Mouse (Mus musculus) spleen, adult 18-20 months (tissue): ENCODE data around the gene Sprr2a2.
"Not testable (repeated sequence)": the region's sequence is repeated elsewhere in the genome, so short reads cannot be mapped to it uniquely, and the experiment has no call there.

Source experiments
- DNase-seq, 2 experiments: peaks; one replicate each; pipeline ENCODE4 v3.0.0; 2022; ENCODE audit warnings: mixed read lengths in 2 of 2

Gene Sprr2a2

GRCm38 (mm10) chr3:92215569-92215968 lies at the start of gene Sprr2a2, which contains the start of gene Sprr2a1:
Sprr2a2 (plus strand) TSS chr3:92215920.
Sprr2a1 (plus strand) TSS chr3:92215799.
- DNase-seq, result not testable (repeated sequence)

DNA sequence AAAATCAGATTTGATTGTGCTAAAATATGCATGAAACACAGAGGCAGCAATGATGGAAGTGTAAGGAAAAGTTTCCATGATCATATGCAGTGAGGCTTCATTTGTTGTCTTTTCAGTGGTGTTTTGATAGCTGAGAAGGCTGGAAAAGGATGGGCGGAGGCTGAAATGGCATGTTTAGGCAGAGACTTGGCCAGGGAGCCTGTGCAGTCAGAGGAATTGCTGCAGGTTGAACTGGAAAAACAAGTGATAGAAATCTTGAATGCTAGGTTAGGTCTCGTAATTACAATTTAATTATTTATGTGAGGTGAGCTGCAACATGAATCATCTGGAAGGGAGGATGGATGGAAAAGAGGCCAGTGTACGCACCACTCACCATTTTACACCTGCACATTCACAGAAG lies 45.9 kb upstream of the Sprr2a2 start:
- no peak for DNase-seq

- DNase-seq, result no peak
Measured at GRCm38 (mm10) chr3:92176880-92177279, 38.8 kb upstream of the Sprr2a2 start.

DNA sequence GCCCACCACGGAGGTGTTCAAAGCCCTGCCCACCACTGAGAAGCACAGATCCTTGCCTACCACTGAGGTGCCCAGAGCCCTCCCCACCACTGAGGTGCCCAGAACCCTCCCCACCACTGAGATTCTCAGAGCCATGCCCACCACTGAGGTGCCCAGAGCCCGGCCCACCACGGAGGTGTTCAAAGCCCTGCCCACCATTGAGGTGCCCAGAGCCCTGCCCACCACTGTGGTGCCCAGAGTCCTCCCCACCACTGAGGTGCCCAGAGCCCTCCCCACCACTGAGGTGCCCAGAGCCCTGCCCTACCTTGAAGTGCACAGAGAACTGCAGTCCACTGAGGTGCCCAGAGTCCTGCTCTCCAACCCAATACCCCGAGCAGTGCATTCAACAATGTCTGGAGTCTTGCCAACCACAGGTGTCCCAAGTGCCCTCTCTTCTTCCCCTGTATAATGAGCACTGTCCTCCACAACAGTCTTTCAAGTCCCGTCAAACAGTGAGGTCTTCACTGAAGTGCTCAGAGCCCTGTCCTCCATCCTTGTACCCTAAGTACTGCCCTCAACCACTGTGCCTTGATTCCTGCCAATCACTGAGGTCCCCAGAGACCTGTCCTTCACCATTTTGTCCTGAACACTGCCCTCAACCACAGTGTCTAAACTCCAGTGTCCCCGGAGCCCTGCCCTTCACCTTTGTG lies 20.1 kb upstream of the Sprr2a2 start:
- no peak for DNase-seq

DNA sequence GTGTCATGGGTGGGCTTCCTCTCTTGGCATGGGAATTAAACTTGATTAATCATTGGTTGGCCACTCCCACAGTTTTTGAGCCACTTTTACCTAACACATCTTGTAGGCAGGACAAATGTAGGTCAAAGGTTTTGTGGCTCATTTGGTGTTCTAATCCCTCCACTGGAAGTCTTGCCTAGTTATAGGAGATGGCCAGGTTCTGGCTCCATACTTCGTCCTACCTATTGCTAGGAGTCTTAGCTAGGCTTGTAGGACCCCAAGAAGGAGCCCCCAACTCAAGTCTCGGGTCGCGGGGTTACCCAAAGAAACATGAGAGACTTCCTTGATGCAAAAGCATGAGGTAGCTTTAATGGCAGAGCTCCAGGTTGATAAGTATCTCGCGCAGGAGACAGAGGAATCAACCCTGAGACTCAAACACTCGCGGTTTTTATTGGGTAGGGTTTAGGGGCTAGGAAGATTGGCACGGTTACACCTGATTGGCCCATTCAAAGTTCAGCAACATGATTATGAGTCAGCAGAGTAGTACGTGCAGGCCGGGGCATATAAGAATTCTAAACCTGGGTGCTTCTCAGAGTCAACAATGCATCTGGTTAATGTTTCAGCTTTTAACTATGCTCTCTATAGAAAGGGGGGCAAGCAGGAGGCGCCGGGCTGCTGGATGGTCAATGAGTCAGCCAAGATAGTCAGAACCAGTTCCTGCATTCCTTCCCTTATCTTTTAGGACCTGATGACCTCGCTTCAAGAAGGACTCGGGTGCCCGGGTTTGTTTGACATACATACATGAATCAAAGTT lies 4.4 kb upstream of the Sprr2a2 start:
- not testable (repeated sequence) for DNase-seq

DNA sequence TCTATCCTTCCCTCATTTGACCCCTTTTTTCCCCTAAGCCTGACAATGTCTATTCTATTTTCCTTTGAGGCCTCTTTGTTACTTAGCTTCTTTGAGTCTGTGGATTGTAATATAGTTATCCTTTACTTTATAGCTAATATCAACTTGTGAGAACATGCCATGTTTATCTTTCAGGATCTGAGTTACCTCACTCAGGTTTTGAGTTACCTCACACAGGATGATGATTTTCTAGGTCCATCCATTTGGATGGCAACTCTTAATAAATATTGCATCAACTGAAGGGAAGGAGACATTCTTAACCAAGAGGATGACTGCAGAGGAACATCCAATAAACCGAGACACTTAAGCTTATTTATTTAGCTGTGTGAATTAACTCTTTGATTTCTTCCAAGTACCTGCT lies 3.7 kb upstream of the Sprr2a2 start:
- not testable (repeated sequence) for DNase-seq

DNA sequence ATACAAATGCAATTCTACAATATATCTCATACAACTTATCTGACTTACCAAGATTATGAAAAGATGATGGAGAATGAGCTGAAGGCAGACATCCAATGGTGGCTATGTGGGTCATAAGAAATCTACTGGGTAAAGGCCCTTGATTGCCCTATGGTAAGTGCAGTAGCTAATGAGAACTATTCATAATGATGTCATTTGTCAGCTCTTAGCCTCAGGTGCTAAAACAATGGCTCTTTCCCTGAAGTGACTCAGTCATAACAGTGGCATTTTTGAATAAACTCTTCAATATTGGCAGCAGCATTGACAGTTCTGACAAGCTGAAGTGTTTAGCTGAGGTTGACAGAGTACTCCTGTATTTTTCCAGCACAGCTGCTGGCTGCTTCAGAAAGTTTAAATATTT lies 2.1 kb upstream of the Sprr2a2 start:
- not testable (repeated sequence) for DNase-seq

- not testable (repeated sequence) for DNase-seq
Measured at GRCm38 (mm10) chr3:92219031-92219430, 3.3 kb downstream of the Sprr2a2 start.

GRCm38 (mm10) chr3:92223708-92224107 lies 8.0 kb downstream of the Sprr2a2 start:
- DNase-seq, result not testable (repeated sequence)

GRCm38 (mm10) chr3:92227410-92227809 lies 11.7 kb downstream of the Sprr2a2 start:
- DNase-seq, result not testable (repeated sequence)

DNA sequence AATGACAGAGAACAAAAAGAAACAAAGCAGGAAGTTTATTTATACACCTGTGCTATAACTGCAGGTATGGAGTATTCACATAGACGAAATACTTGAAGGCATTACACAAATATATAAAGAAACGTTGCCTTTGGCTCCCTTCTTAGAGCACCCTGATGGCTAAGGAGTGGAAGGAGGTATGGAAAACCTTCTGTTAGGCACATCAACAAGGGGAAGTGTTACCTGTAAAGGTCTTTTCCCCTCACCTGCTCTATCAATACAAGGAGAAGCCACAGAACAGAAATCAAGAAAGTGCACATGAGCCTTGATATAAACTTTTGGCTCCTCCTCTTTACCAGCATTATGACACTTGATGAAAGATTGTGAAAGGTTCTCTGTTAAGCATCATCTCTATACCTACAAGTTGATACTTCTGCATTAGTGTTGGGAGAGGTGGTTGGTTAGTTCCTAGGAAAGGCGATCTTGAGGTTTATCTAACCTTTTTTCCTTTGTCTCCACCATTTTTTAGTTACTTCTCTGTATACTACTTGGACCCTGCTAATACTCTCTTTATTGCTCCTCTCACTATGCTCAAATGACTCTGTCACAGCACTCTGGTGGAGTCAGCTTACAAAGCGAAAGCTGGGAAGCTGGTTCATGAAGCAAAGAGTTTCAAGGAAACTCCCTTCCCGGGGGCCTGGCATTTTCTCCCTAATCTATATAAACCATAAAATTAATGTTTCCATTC lies 20.9 kb downstream of the Sprr2a2 start:
- DNase-seq, result not testable (repeated sequence)

- DNase-seq, result not testable (repeated sequence)
Measured at GRCm38 (mm10) chr3:92238736-92239135, 23.0 kb downstream of the Sprr2a2 start.

DNA sequence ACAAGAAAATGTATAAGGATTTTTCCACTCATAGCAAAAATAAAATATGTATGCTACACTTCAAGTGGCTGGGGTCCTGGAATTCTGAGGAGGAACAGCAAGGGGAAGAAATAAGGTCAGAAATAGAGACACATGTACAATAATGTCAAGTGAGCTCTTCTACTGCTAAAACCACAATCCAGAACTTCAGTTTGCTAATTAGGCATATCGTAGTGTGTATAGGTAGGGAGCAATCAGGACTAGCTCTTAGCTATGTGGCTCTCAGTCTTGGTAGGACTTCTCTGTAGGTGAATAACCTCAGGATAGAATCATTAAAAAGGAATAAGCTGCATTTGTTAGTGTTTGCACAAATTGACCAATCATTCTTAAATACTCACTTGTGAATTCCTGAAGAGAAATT lies 23.5 kb downstream of the Sprr2a2 start:
- DNase-seq, result not testable (repeated sequence)

DNA sequence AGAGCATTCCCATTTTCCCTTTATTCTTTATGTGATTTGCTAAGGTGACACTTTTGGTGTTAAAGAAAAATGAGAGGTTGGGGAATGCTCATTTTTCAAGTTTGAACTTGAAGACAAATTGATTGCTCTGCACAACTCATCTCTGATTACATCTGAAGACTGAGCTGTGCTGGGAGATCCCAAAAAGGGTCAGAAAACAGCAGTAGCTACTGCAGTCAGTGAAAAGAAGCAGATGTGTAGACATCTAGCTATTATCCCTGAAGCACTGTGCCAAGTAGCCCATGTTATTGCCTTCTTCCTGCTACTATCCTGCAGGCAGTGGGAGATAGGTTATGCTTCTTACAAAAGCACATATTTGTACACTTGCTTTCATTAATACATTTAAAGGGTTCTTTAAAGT lies 29.1 kb downstream of the Sprr2a2 start:
- not testable (repeated sequence) for DNase-seq

DNA sequence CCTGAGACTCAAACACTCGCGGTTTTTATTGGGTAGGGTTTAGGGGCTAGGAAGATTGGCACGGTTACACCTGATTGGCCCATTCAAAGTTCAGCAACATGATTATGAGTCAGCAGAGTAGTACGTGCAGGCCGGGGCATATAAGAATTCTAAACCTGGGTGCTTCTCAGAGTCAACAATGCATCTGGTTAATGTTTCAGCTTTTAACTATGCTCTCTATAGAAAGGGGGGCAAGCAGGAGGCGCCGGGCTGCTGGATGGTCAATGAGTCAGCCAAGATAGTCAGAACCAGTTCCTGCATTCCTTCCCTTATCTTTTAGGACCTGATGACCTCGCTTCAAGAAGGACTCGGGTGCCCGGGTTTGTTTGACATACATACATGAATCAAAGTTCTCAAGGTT lies 30.5 kb downstream of the Sprr2a2 start:
- DNase-seq, result not testable (repeated sequence)

GRCm38 (mm10) chr3:92248494-92248893 lies 32.8 kb downstream of the Sprr2a2 start:
- not testable (repeated sequence) for DNase-seq

- not testable (repeated sequence) for DNase-seq
Measured at GRCm38 (mm10) chr3:92250450-92250849, 34.7 kb downstream of the Sprr2a2 start.

DNA sequence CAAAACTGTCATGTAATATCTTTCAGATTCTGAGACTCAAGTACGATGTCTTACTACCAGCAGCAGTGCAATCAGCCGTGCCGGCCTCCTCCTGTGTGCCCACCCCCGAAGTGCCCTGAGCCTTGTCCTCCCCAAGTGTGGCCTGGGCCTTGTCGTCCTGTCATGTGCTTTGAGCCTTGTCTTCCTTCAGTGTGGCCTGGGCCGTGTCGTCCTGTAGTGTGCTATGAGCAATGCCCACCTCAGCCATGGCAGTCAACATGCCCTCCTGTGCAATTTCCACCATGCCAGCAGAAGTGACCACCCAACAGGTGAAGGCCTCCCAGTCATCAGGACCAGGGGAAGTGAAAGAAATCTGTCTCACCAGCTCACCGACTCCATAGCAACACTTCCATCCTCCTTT lies 38.1 kb downstream of the Sprr2a2 start:
- DNase-seq, result not testable (repeated sequence)

DNA sequence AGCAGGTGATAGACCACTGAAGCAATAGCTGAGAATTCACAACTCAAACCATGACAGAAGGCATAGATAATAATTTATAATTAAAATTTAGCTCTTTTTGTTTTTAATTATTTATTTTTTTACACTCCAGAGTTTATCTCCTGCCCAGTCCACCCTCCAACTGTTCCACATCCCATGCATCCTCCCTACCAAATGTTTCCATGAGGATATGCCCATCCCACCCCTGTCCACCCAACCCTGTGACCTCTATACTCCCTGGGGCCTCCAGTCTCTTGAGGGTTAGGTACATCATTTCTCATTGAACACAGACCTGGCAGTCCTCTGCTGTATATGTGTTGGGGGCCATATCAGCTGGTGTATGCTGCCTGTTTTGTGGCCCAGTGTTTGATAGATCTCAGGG lies 42.8 kb downstream of the Sprr2a2 start:
- not testable (repeated sequence) for DNase-seq

DNA sequence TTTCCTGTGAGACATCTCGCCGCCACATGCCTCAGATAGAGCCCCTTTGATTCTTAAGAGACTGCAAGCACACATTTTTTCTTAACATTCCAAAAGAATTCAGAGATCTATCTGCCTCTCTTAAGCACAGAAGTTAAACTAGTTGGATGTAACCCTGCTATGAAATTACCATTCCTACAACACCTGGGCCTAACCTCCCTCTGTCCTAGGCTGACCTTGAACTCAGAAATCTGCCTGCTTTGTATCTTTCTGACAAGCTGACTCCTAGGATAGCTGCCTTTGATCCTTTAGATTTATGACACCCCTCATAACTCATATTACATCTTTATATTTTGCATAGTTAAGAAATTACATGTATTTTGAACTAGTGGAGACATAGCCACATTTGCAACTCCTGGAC lies 47.7 kb downstream of the Sprr2a2 start:
- not testable (repeated sequence) for DNase-seq

GRCm38 (mm10) chr3:92271414-92271985 lies 55.8 kb downstream of the Sprr2a2 start:
- DNase-seq, result not testable (repeated sequence)

DNA sequence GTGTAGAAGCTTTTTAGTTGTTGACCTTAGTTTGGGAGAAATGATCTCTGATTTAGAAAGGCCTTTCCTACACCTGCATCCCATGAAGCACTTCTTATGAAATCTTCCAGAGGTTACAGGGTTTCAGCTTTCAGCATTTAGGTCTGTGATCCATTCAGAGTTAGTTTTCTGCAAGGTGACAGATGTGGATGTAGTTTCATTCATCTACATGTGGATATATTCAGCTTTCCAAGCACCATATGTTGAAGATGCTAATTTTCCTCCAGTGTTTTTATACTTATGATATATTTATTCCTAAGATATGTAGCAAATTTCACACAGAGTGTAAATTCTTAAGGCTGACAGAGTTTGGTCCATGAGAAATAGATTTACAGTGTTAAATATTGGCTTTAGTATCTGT lies 57.8 kb downstream of the Sprr2a2 start:
- DNase-seq, result not testable (repeated sequence)

GRCm38 (mm10) chr3:92274018-92274417 lies 58.3 kb downstream of the Sprr2a2 start:
- not testable (repeated sequence) for DNase-seq
